ENCODE assay signal across 7 mouse cellular contexts in genomic region chr8:54529382-54530296, GRCm38 (mm10). TPM values are rescaled to one million over a fixed set of nuclear protein-coding genes. Genes with fewer than 3 reads are reported as not detected.
DNase-seq lines count a peak whose midpoint lies in the region; ATAC-seq and TF ChIP-seq lines count a peak whose summit lies in the region.

Gene Asb5, plus strand, starts transcription at chr8:54529580.
Gene Spcs3, minus strand, starts transcription at chr8:54529998.

- peak; percentile 96 to 98 for DNase-seq in adrenal gland, postnatal 36 days
- DNase-seq in heart, adult 18-20 months, result peak; percentile 96 to 97
- peak; percentile 98 for DNase-seq in kidney, adult 2 months
- DNase-seq in spleen, adult 2 months (ENCODE audit: low read depth in 1 of 2, low spot score in 2 of 2), result peak; percentile 88 to 93

- peaks cover 7% of the 10 kb centered on the region; the same call in 1 of the 2 replicates for H3K36me3 ChIP-seq in embryonic facial prominence, embryonic 13.5 days
- H3K36me3 ChIP-seq in kidney, adult 2 months (ENCODE audit: control insufficient read depth, insufficient read depth, low read length), result no peaks in the 10 kb centered on the region; the same call in 1 of the 2 replicates
- H3K36me3 ChIP-seq in limb, embryonic 12.5 days, result peaks cover 13% of the 10 kb centered on the region; the same call in 1 of the 2 replicates
- no peaks in the 10 kb centered on the region for H3K36me3 ChIP-seq in midbrain, embryonic 15.5 days (replicated peaks)
- H3K36me3 ChIP-seq in spleen, adult 2 months (ENCODE audit: control insufficient read depth, insufficient read depth, low read length), result peaks cover 4% of the 10 kb centered on the region; the same call in 1 of the 2 replicates

- peak within 1 kb of the TSS; percentile 81 for H3K27ac ChIP-seq in embryonic facial prominence, embryonic 13.5 days
- H3K27ac ChIP-seq in kidney, adult 2 months (ENCODE audit: insufficient read depth, low read depth, low read length), result peak within 1 kb of the TSS; percentile 86
- H3K27ac ChIP-seq in limb, embryonic 12.5 days, result peak within 1 kb of the TSS; percentile 85
- H3K27ac ChIP-seq in midbrain, embryonic 15.5 days, result peak within 1 kb of the TSS; percentile 93
- peak within 1 kb of the TSS; percentile 90 for H3K27ac ChIP-seq in spleen, adult 2 months (ENCODE audit: insufficient read depth, low read length)

- H3K4me3 ChIP-seq in embryonic facial prominence, embryonic 13.5 days, result peak within 1 kb of the TSS; percentile 92
- H3K4me3 ChIP-seq in kidney, adult 2 months (ENCODE audit: insufficient read depth, low read depth, low read length), result peak within 1 kb of the TSS; percentile 85
- H3K4me3 ChIP-seq in limb, embryonic 12.5 days (replicated peaks), result peak within 1 kb of the TSS; percentile 86
- H3K4me3 ChIP-seq in midbrain, embryonic 15.5 days, result peak within 1 kb of the TSS; percentile 80
- peak within 1 kb of the TSS; percentile 99 for H3K4me3 ChIP-seq in spleen, adult 2 months (ENCODE audit: extremely low read depth, insufficient read depth, insufficient read length)

- H3K4me2 ChIP-seq in embryonic facial prominence, embryonic 13.5 days, result peak within 1 kb of the TSS; percentile 62
- H3K4me2 ChIP-seq in limb, embryonic 12.5 days, result peak within 1 kb of the TSS; percentile 65
- H3K4me2 ChIP-seq in midbrain, embryonic 15.5 days, result peak within 1 kb of the TSS; percentile 64

- peaks cover 19% of the 10 kb centered on the region for H3K4me1 ChIP-seq in embryonic facial prominence, embryonic 13.5 days
- peaks cover 3% of the 10 kb centered on the region; the same call in 1 of the 2 replicates for H3K4me1 ChIP-seq in kidney, adult 2 months (ENCODE audit: control insufficient read depth, insufficient read depth, low read length)
- H3K4me1 ChIP-seq in limb, embryonic 12.5 days (replicated peaks), result peaks cover 17% of the 10 kb centered on the region
- peaks cover 23% of the 10 kb centered on the region for H3K4me1 ChIP-seq in midbrain, embryonic 15.5 days
- H3K4me1 ChIP-seq in spleen, adult 2 months (ENCODE audit: control insufficient read depth, insufficient read depth, insufficient read length), result peaks cover 2% of the 10 kb centered on the region; the same call in 1 of the 2 replicates

- TF ChIP-seq CTCF in kidney, adult 2 months (conservative IDR thresholded peaks at IDR 0.05; ENCODE audit: insufficient read depth, insufficient read length, low read depth, low read length), result no peak
- TF ChIP-seq CTCF in spleen, adult 2 months (IDR thresholded peaks at IDR 0.05; ENCODE audit: extremely low read depth, insufficient read depth, insufficient read length, insufficient replicate concordance), result no peak

- TF ChIP-seq POLR2A in kidney, adult 2 months (IDR thresholded peaks at IDR 0.05; ENCODE audit: low read depth, low read length), result peak; percentile 78
- TF ChIP-seq POLR2A in spleen, adult 2 months (IDR thresholded peaks at IDR 0.05; ENCODE audit: low read depth, low read length), result peak; percentile 63

- H3K27me3 ChIP-seq in embryonic facial prominence, embryonic 13.5 days, result no peaks in the 10 kb centered on the region
- H3K27me3 ChIP-seq in kidney, adult 2 months (replicated peaks; ENCODE audit: control insufficient read depth, insufficient read depth, low read length), result no peaks in the 10 kb centered on the region
- H3K27me3 ChIP-seq in limb, embryonic 12.5 days, result no peaks in the 10 kb centered on the region
- no peaks in the 10 kb centered on the region for H3K27me3 ChIP-seq in midbrain, embryonic 15.5 days (replicated peaks)
- H3K27me3 ChIP-seq in spleen, adult 2 months (ENCODE audit: control insufficient read depth, insufficient read depth, low read length), result no peaks in the 10 kb centered on the region

- under 1% methylated on average over 82 of the region's 89 CpGs for WGBS in embryonic facial prominence, embryonic 13.5 days
- WGBS in kidney, adult 2 months, result under 1% methylated on average over 89 of the region's 89 CpGs
- WGBS in limb, embryonic 12.5 days, result under 1% methylated on average over 89 of the region's 89 CpGs
- WGBS in midbrain, embryonic 15.5 days, result under 1% methylated on average over 87 of the region's 89 CpGs
- WGBS in spleen, adult 2 months, result under 1% methylated on average over 83 of the region's 89 CpGs

- H3K9ac ChIP-seq in embryonic facial prominence, embryonic 13.5 days, result peak within 1 kb of the TSS; percentile 93
- peak within 1 kb of the TSS; percentile 89 for H3K9ac ChIP-seq in limb, embryonic 12.5 days (replicated peaks)
- H3K9ac ChIP-seq in midbrain, embryonic 15.5 days, result peak within 1 kb of the TSS; percentile 90

- no peaks in the 10 kb centered on the region for H3K9me3 ChIP-seq in embryonic facial prominence, embryonic 13.5 days
- H3K9me3 ChIP-seq in limb, embryonic 12.5 days, result no peaks in the 10 kb centered on the region
- H3K9me3 ChIP-seq in midbrain, embryonic 15.5 days, result no peaks in the 10 kb centered on the region

- peak; percentile 93 for ATAC-seq in embryonic facial prominence, embryonic 13.5 days (ENCODE audit: insufficient number of reproducible peaks, insufficient read depth, low FRiP score, low TSS enrichment, low read depth)
- peak; percentile 93 for ATAC-seq in limb, embryonic 12.5 days (ENCODE audit: insufficient number of reproducible peaks, insufficient read depth, low FRiP score, low TSS enrichment, low read depth)
- peak; percentile 97 for ATAC-seq in midbrain, embryonic 15.5 days (replicated peaks)

RNA-seq across cellular contexts. Expression of gene Asb5, which starts in this region (rescaled TPM):
- under 1 TPM in 1 of 2 experiments, not detected in 1; 0.69 TPM for total RNA-seq in adrenal gland, postnatal 36 days (2021)
- 6.8 and 7.7 TPM in 2 replicates for polyA plus RNA-seq in embryonic facial prominence, embryonic 13.5 days (2015; fragmentation: Nextera tagmentation; extraction: Ambion mirVana)
- 10 to 100 TPM; 19.6 to 22.1 TPM for total RNA-seq in heart, adult 18-20 months (2021)
- 1.4 and 2.9 TPM in 2 replicates for polyA plus RNA-seq in kidney, adult 2 months (2012; rRNA removed)
- polyA plus RNA-seq in limb, embryonic 12.5 days (2016; fragmentation: Nextera tagmentation; extraction: Ambion mirVana), result 8.5 and 9.4 TPM in 2 replicates
- 6.1 and 8.2 TPM in 2 replicates for polyA plus RNA-seq in midbrain, embryonic 15.5 days (2015; fragmentation: Nextera tagmentation; extraction: Ambion mirVana)
- polyA plus RNA-seq in spleen, adult 2 months (2012; rRNA removed), result 1.0 and 1.2 TPM in 2 replicates

RNA-seq across cellular contexts. Expression of gene Spcs3, which starts in this region (rescaled TPM):
- 10 to 100 TPM; 42.4 to 63.3 TPM for total RNA-seq in adrenal gland, postnatal 36 days (2021)
- polyA plus RNA-seq in embryonic facial prominence, embryonic 13.5 days (2015; fragmentation: Nextera tagmentation; extraction: Ambion mirVana), result 80.2 and 91.0 TPM in 2 replicates
- 10 to 100 TPM; 44.8 to 50.3 TPM for total RNA-seq in heart, adult 18-20 months (2021)
- 12.8 and 17.9 TPM in 2 replicates for polyA plus RNA-seq in kidney, adult 2 months (2012; rRNA removed)
- polyA plus RNA-seq in limb, embryonic 12.5 days (2016; fragmentation: Nextera tagmentation; extraction: Ambion mirVana), result 97.8 and 103 TPM in 2 replicates
- 46.5 and 47.5 TPM in 2 replicates for polyA plus RNA-seq in midbrain, embryonic 15.5 days (2015; fragmentation: Nextera tagmentation; extraction: Ambion mirVana)
- 7.4 and 8.4 TPM in 2 replicates for polyA plus RNA-seq in spleen, adult 2 months (2012; rRNA removed)

Comparison
In these comparisons a context has a peak if more than half of its experiments do, and no peak if none do; other contexts are left out.
1. Peak in every context shown above with its lines: DNase-seq, ATAC-seq, H3K4me3 ChIP-seq and H3K27ac ChIP-seq.
2. RNA of gene Asb5 (total RNA-seq): 19.6 to 22.1 TPM in heart, adult 18-20 months; 0.69 TPM in adrenal gland, postnatal 36 days; every median in the first group is over 10 times any median in the second.